Mouse (Mus musculus) gastrocnemius, adult 2 months (tissue): ENCODE results near the gene Dnajc12. TPM values are rescaled to one million over a fixed set of nuclear protein-coding genes. Genes with fewer than 3 reads are reported as not detected.
A peak's percentile ranks its signal among the peaks of the same experiment; 100 is the strongest.
"Not testable (repeated sequence)": the region's sequence is repeated elsewhere in the genome, so short reads cannot be mapped to it uniquely, and the experiment has no call there.

ENCODE experiments used
- DNase-seq: peaks from one replicate; pipeline ENCODE4 v3.0.0; 2022
- H3K27ac ChIP-seq: fragments of 200-600 bp; 2 replicates; pipeline ENCODE4 v1.8.1; 2022; ENCODE audit warnings: mild to moderate bottlenecking
- H3K4me3 ChIP-seq: fragments of 200-600 bp; 2 replicates; pipeline ENCODE4 v1.8.1; 2022; ENCODE audit warnings: mild to moderate bottlenecking, moderate library complexity
- CTCF ChIP-seq: fragments of 200-600 bp; IDR thresholded peaks from 2 replicates; pipeline ENCODE4 v1.8.1; 2022; ENCODE audit warnings: antibody characterized with exemption, mild to moderate bottlenecking, moderate library complexity
- intact Hi-C: fragments of 180-260 bp; cut with DNase I; formaldehyde crosslinking; loops from one replicate; pipeline ENCODE4 v1.15.1; 2025
- total RNA-seq, 2 experiments: library from RNA; stranded (reverse); gene quantifications; 2 replicates each; pipeline ENCODE4 v1.2.3; 2021

The Dnajc12 gene
- total RNA-seq, 2 experiments from 2014 or later, result 15.7 to 15.8 TPM

DNA sequence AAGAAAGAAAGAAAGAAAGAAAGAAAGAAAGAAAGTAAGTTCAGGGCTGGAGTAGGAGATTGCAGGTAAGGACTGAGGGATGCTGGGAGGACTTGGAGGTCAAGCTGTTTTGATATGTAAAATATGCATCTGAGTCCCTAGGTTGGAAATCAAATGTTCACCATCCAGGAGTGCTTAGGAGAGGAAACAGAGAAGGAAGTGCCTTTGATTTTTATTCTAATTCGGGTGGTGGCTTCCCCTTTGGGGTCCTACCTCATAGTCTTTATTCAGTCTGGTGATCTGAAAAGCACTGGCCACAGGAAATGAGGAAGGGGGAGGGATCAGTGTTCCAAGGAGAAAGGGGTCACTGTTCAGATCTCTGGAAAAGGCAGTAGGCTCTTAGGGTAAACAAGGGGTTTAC lies 21.7 kb upstream of the Dnajc12 start:
- no peak for TF ChIP-seq CTCF
- no peak overlapping the region for H3K27ac ChIP-seq
- no peak for DNase-seq
- intact Hi-C loops, result no loop called here
- H3K4me3 ChIP-seq, result no peak overlapping the region

DNA sequence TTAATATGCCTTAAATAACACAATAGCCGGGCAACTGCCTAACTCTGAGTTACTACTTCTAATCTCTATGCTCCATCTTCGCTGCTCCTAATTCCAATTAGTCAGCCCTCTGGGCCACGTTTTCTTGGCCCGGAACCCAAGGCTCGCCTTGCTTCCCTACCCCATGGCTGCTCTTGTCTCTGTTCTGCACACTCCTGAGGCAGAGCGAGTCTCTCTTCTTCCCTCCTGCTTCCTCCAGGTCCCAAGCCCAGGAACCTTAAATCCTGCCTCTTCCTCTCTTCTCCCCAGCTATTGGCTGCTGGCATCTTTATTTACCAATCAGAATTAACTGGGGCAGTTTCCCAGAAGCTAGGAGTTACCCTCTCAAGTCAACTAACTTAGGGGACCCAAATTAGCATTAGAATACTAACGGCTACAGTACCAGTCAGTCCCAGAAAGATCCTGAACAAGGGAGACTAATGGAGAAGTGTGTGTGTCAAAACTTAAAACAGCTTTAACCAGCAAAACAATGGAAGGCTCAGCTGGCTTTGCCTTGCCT lies 16.3 kb upstream of the Dnajc12 start:
- H3K4me3 ChIP-seq, result no peak overlapping the region

DNA sequence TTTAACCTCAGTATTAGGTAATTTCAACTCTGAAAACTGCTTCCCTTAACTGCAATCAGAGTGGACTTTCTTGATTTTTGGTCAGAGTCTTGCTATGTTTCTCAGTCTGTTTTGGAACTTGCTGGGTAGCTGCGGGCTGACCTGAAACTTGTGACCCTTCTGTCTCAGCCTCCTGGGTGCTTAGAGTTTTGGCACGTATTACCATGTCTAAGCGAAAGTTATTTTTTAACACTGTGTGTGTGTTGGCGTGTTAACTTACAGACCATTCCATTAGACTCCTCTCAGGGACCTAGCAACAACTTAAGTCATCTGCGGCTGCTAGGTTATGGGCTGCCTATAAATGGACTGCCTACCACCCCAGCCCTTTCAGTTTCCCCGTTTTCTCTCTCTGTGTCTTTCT lies 14.9 kb upstream of the Dnajc12 start:
- H3K27ac ChIP-seq, result peak overlapping the region; percentile 72
- TF ChIP-seq CTCF, result no peak
- intact Hi-C loops, result no loop called here
- DNase-seq, result no peak
- peak overlapping the region; percentile 46 for H3K4me3 ChIP-seq

More for the DNA sequence above, 16.3 kb upstream of the Dnajc12 start:
- TF ChIP-seq CTCF, result no peak
- H3K27ac ChIP-seq, result no peak overlapping the region
- intact Hi-C loops, result no loop called here
- DNase-seq, result no peak

DNA sequence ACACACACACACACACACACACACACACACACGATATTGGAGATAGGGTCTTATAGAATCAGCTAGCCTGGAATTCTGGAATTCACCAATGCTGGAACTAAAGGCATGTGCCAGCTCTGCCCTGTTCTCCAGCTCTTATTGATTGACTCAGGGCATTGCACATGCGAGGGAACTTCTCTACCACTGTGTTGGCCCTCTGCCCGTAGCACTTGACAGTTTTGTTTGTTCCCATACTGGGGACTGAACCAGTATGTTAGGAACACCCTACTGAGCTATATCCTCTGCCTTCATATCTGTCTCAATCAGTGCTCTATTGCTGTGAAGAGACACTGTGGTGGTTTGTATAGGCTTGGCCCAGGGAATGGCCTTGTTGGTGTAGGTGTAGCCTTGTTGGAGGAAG lies 14.2 kb upstream of the Dnajc12 start:
- intact Hi-C loops, result no loop called here
- Histone ChIP-seq H3K4me3 (no peak overlapping the region), H3K27ac (no peak overlapping the region)
- TF ChIP-seq CTCF, result no peak
- no peak for DNase-seq

DNA sequence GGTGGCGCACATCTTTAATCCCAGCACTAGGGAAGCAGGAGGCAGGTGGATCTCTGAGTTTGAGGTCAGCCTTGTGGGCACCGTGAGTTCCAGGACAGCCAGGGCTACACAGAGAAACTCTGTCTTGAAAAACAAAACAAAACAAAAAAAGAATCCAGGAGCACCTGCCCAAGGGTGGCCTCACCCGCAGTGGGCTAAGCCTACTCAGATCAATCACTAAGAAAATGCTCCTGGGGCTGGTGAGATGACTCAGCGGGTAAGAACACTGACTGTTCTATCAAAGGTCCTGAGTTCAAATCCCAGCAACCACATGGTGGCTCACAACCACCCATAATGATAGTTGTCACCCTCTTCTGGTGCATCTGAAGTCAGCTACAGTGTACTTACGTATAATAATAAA lies 5.9 kb upstream of the Dnajc12 start:
- DNase-seq, result no peak
- intact Hi-C loops, result loop anchor here (2.0 to 5.0 kb wide), 2 partner anchors 68 to 224 kb away; no protein-coding TSS in a partner anchor
- Histone ChIP-seq H3K27ac (no peak overlapping the region), H3K4me3 (no peak overlapping the region)
- TF ChIP-seq CTCF, result no peak

DNA sequence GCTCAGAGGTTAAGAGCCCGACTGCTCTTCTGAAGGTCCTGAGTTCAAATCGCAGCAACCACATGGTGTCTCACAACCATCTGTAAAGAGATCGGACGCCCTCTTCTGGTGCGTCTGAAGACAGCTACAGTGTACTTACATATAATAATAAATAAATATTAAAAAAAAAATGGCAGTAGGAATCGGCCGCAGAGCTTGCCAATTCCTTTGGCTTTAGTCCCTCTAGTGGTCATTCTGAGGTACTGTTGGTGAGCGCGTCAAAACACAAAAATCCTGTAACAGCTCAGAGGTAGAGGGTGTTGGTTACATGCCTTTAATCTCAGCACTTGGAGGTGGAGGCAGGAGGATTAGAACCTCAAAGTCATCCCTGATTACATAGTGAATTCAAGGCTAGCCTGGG lies 4.8 kb upstream of the Dnajc12 start:
- peak; percentile 56 for DNase-seq
- intact Hi-C loops, result loop anchor here (1.0 to 5.0 kb wide), 3 partner anchors 38 to 225 kb away; no protein-coding TSS in a partner anchor

DNA sequence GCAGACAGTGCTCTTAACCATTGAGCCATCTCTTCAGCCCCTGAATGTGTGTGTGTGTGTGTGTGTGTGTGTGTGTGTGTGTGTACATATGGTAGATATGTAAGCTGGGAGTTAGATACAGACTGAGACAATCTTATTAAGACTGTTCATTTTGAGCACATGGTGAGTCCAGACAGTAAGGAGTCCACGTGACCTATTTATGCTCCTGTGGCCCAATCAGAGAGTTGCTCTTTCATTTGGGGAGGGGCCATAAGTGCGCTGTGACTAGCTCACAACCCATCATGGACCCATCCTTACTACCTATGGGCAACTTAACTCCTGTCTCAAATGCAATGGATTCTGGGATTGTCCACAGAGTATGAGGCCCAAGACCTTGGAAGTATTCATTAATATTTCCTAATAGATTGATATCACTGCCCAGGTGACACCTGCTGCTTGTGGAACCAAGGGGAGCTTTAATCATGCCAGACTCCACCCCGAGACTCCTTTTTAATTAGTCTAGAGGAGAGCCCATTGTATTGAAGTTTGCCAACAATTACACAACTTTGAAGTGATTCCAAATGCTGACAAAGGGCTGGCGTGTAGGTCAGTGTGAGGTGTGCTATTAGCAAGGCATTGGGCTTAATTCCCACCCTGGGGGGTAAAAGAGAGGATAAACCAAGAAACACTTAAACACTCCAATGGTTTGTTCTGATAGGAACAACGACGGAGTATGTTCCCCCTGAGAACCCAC lies 3.1 kb upstream of the Dnajc12 start:
- no peak for TF ChIP-seq CTCF
- DNase-seq, result no peak
- Histone ChIP-seq H3K27ac (no peak overlapping the region), H3K4me3 (no peak overlapping the region)
- intact Hi-C loops, result loop anchor here (5.0 kb wide), 1 partner anchor 227 kb away; no protein-coding TSS in a partner anchor

More for the DNA sequence above, 4.8 kb upstream of the Dnajc12 start:
- peak; percentile 95 for TF ChIP-seq CTCF
- no peak overlapping the region for H3K4me3 ChIP-seq
- no peak overlapping the region for H3K27ac ChIP-seq

DNA sequence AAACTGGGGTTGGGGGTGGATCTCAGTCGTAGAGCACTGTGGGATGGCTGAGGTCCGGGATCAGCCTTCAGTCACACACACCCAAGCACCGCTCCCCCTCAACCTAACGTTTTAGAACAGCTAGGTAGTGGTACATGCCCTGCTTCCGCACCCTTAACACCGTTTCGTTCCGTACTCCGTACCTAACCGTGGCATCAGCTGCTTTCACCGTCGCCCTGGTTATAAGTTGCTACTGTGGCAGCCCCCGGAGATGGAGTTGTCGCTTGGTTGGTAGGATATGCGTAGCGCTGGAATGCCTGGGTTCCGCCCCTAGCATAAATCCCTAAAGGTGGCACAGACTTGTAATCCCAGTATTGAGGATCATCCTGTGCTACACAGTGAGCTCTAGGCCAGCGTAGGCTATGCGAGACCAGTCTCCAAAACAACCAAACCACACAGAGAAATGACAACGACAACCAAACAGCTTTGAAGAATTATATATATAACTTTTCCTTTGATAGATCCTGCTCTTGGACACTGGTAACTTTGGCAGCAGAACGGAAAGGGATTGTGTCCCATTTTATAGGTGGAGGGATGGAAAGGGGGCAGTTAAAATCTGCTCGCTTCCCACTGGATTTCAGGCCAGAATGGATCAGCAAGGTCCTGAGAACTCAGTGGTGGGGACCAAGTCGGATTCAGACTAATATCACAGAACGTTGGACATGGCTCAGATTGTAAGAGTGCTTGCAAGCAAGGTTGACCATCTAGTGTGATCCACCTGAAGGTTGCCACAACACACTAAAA lies 554 bp upstream of the Dnajc12 start, which contains the start of gene Sirt1:
TSS of gene Sirt1 (minus strand) at position 207 of the 783 bp plus-strand sequence.
- Histone ChIP-seq H3K27ac (peak within 1 kb of the TSS; percentile 90), H3K4me3 (peak within 1 kb of the TSS; percentile 84)
- intact Hi-C loops, result loop anchor here (1.0 kb wide), 1 partner anchor 138 kb away; the partner anchor contains the start of gene Herc4
- no peak for TF ChIP-seq CTCF
- no peak for DNase-seq

DNA sequence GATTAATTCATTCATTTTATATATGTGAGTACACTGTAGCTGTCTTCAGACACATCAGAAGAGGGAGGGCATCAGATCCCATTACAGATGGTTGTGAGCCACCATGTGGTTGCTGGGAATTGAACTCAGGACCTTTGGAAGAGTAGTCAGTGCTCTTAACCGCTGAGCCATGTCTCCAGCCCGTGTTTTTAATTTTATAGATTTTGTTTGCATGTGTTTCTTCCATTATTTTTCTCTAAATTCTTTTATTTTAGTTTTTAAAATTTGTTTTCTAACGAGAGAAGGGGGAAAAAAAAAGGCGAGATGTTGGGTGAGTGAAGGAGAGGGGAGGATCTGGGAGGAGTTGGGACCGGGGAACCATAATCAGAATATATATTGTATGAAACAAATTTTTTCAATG lies 3.7 kb downstream of the Dnajc12 start:
- DNase-seq, result not testable (repeated sequence)
- Histone ChIP-seq H3K4me3 (peak overlapping the region; percentile 85), H3K27ac (peak overlapping the region; percentile 89; the same call in 1 of the 2 replicates)
- intact Hi-C loops, result loop anchor here (5.0 kb wide), 1 partner anchor 41 kb away; no protein-coding TSS in a partner anchor

DNA sequence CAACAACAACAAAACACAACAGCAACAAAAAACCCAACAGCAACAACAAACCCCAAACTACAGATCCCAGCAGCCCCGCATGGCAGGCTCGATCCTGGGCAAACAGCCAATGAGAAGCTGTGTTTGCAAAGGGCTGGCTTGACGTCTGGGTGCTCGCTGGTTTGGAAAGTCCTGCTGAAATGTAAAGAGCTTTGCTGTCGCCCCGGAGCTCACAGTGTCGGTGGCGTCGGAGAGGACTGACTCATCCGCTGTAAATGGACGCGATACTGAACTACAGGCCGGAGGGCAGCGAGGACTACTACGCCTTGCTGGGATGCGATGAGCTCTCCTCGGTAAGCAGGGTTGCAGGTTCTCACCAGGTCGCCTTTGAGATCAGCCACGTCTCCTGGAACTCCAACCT lies 4.2 kb downstream of the Dnajc12 start:
- TF ChIP-seq CTCF, result no peak
- intact Hi-C loops, result loop anchor here (5.0 kb wide), 1 partner anchor 41 kb away; no protein-coding TSS in a partner anchor
- peak overlapping the region; percentile 85 for H3K4me3 ChIP-seq
- peak; percentile 87 for DNase-seq
- H3K27ac ChIP-seq, result peak overlapping the region; percentile 89

DNA sequence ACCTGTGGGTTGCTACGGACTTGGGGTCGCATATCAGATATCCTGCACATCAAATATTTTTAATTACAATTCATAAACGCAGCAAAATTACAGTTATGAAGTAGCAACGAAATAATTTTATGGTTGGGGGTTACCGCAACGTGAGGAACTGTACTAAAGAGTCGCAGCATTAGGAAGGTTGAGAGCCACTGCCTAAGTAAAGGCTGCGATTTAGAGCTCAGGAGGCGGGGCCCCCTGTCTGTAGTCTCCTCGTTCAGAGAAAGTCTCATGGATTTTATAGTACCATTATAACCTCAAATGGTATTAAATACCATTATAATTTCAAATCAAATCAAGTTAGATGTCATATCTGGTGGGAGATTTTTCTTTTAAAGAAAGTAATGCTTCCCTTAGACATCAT lies 4.7 kb downstream of the Dnajc12 start:
- Histone ChIP-seq H3K27ac (peak overlapping the region; percentile 89), H3K4me3 (peak overlapping the region; percentile 85)
- TF ChIP-seq CTCF, result no peak
- DNase-seq, result no peak
- intact Hi-C loops, result loop anchor here (5.0 kb wide), 1 partner anchor 40 kb away; no protein-coding TSS in a partner anchor

DNA sequence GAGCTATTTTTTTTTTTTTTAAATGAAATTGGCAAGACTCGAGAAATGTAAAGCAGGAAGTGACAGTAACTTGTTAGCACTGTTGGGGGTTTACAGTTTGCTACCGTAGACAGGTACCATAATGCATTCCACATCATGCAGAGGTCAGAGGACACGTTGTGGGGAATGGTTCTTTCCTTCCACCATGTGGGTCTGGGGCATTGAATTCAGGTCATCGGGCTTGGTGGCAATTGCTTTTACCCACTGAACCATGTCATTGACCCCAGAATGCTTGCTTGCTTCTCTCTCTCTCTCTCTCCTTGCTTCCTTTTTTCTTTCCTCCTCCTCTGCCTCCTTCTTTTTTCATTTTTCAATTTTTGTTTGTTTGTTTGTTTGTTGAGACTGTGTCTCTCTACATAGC lies 6.7 kb downstream of the Dnajc12 start:
- DNase-seq, result no peak
- no peak overlapping the region for H3K27ac ChIP-seq
- intact Hi-C loops, result loop anchor here (5.0 kb wide), 1 partner anchor 38 kb away; no protein-coding TSS in a partner anchor
- no peak overlapping the region for H3K4me3 ChIP-seq
- TF ChIP-seq CTCF, result no peak
